Mouse (Mus musculus): ENCODE measurements around the gene Nubp2.

Nubp2 gene

DNA sequence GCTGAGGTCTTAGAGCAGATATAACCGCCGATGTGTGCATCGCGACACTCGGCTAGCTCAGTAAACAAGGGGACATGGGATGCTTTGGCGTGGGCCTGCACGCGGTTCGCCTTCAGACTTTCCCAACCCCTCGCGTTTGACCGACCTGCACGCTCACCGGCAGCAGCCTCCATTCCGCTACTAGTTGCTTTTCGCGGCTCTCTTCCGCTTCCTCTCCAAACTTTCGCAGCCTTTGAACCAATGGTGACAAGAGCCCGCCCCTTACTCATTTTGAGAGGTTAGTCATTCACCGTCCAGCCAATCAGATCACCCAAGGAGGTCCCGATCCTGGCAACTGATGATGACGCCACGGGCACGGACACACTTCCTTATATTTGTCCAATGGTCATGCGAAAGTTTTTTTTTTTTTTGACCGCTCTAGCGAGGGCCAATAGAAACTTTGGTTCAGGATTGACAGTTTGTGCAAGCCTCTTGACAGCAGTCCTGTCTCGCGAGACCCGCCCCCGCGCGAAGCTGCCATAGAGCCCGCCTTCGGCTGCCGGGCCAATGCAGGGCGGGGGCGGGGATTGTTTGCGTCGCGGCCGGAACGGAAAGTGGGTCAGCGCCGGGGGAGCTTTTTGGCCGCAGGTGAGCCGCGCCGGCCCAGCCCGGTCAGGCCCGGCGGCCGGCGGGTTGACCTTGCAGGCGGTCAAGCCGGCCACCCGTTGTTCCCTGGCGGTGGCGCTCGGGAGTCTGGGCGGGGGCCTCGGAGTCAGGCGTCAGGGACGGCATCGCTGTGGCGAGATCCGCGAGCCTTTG is at the start of gene Nubp2, which contains the start of gene Spsb3:
Nubp2 (minus strand) TSS at position 216 of the 798 bp plus-strand sequence.
Spsb3 (plus strand) TSS at position 510 of the 798 bp plus-strand sequence.
- peak; percentile 95 to 98 for DNase-seq (ENCODE audit: low spot score in 2 of 2)

DNA sequence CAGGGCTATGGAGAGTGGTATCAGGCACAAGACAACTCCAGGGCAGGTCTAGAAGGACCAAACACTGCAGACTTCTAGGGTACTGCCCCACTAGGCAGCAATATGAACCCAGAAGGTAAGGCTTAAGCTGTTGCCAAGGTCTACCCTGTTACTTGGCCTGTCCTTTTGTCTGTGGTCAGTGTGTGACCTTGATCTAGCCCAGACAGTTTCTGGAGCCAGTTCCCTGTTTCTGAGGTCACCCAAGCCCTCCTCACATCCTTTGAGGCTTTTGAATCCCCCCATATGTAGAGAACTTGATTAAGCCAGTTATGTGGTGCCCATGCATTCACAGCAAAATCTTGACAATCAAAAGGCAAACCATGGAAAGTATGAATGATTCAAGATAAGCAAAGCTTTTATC is 49.5 kb upstream of the Nubp2 start:
- DNase-seq (ENCODE audit: low spot score in 2 of 2) = no peak

DNA sequence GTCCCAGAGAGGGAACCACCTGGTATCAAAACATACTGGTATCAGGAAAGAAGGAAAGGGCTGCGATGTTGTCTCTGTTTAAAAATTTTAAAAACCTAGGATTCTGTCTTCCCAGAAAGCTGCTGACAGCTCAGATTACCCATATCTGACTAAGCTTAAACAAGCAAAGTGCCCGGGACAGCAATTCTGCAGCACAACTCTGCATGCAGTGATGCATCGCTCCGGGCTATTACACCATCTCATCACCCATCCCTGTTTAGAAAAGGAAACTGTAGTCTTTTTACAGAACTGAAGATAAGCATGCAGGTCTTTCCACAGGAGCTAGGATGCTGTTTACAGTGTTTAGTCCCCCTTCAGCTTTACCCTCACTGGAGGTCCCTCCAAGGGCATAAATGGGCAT is 48.8 kb upstream of the Nubp2 start:
- no peak for DNase-seq (ENCODE audit: low spot score in 2 of 2)

DNA sequence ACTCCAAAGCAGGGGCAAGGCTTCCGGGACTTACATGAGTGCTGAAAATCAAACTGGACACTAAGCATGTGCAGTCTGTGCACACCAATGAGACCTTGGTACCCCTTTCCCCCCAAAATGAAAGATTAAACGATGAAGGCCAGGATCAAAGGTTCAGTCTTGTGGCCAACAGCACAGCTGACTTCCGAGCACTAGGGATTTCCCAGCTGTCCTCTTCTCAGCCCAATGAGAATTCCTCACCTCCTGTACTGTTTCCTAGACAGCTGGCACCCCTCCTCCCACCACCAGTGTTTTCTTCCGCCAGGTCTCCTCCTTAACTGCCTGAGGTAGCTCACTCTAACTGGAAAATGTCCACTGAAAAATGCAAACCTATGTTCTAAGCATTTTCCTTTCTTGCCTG is 47.0 kb upstream of the Nubp2 start:
- DNase-seq (ENCODE audit: low spot score in 2 of 2) = no peak

DNA sequence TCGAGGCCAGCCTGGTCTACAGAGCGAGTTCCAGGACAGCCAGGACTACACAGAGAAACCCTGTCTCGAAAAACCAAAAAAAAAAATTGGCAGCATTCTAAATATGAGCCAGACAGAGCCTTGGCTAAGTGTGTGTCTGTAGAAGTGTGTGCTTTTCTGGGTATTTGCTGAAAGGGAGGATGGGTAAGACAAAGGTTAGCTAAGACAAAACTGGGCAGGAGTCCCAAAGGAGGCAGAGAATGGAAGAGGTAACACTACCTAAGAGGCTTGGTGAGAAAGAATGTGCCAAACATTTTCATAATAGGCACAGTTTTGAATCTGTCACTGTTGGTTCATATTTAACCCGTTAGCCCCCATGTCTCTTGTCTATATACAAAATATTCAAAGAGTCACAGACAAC is 46.3 kb upstream of the Nubp2 start:
- no peak for DNase-seq (ENCODE audit: low spot score in 2 of 2)

DNA sequence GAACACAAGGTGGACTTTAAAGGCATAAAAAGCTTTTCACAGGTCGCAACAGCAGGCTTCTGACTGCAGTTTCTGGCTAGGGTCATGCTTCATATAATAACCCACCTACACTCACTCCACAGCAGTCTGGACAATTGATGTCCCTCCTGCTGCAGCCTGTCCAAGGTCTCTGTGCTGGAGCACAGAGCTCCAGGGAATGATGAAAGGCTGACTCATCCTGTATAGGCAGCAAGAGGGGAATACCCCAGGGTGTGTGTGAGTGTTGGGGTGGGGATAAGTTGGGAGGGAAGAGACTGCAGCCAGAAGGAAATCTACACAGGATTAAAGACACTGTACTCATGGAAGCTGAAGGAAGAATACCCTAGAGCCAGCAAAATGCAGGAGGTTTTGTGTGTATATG is 43.4 kb upstream of the Nubp2 start:
- DNase-seq (ENCODE audit: low spot score in 2 of 2) = no peak

DNA sequence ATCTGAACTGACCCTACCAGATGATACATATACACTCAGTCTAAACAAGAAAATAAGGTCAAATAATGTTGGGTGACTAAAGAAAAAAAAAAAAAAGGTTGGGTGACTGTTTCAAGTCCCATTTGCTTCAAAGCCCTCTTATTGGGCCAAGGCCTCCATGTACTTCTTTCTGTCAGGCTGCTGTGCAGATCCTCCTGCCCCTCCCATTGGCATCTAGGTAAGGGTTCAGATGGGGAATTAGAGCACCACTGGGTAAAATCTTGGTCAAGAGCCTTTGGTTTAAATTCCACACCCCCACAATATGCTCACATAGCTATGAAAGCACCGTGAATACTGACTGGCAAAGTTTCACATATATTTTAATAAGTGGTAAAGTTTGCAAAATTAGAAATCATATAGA is 37.1 kb upstream of the Nubp2 start:
- no peak for DNase-seq (ENCODE audit: low spot score in 2 of 2)

DNA sequence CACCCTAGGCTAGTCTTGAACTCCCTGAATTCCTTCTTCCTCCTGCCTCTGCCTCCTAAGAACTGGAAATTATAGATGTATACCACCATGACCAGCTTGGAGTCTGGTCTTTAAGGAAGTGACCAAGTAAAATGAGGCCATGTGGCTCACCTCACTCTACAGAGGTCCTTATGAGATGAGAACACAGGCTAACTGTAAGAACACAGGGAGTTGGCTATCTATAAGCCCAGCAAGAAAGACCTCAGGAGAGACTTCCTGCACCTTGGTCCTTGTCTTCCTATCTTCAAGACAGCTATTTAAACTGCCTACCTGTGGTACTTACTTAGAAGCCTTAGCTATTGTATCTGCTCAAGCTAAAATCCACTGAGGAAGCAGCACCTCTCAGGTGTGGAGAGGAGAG is 27.8 kb upstream of the Nubp2 start:
- DNase-seq (ENCODE audit: low spot score in 2 of 2) = no peak

DNA sequence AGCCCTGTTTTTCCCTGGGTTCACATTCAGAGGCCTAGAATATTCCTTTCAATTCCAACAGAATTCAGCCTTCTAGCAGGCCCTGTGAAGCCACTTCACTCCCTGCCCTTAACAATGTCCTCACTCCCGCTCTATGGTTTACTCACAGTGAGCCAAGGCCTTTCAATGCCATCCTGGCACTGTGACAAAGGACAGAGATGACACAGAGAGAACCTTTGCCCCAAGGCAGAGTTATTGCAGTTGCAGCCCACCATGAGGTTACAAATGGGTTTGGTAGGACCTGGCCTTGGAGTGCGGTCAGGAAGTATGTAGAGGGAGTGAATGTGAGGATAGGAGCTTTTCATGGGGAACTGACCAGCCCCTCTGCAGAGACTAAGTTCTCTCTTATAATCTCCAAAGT is 21.4 kb upstream of the Nubp2 start:
- DNase-seq (ENCODE audit: low spot score in 2 of 2) = no peak

DNA sequence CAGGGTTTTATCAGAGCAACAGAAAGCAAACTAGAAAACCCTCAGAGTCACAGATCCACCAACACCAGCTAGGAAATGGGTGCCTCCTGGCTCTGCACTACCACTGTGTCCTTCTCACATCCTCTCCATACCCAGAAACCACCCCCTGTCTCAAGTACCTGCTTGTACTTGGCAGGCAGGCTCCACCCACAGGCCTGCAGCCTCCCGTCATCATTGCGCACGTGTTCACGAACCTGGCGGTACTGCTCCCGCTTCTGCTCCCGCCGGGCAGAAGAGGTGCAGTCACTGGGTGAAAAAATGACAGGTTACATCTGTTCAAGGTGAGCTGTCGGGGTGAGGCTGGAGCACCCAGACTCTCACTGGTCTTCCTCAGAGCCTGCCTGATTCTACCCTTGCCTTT is 17.6 kb upstream of the Nubp2 start:
- DNase-seq (ENCODE audit: low spot score in 2 of 2) = no peak

DNA sequence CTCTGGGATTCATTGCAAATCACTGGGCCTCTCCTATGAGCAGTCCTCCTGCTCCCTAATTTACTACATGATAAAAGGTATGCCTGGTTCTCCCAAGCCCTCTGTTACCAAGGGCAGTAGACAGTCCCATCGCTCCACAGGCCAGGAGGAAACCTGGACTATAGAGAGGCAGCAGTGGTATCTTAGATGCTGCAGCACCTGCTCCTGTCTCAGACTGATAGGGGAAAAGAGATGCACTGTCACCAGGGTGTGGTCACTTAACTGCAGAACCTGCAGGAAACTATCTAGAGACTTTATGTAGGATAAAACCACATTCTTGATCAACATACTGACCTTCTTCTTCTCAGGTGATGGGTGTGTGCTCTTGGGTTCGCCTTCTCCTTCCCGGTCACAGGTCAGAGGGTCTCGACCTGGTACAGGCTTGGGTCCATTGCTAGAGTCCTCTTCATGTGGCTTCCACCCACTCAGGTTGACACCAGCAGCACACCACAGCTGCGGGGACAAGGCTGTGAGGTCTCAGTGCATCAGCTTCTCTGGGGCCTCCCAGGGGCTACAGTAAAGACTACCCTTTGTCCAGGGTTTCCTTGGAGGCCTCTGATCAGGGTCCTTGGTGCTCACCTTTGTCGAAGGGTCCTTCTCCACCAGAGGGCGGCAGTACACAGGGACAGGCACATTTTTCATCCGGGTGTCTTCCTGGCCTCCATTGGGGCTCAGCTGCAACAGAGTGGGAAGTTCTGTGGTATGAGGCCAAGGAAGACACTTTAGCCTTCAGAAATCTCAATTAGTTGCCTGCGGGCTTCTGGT is 16.7 kb upstream of the Nubp2 start:
- peak in 1 of 2 experiments; percentile 42 for DNase-seq (ENCODE audit: low spot score in 2 of 2)

DNA sequence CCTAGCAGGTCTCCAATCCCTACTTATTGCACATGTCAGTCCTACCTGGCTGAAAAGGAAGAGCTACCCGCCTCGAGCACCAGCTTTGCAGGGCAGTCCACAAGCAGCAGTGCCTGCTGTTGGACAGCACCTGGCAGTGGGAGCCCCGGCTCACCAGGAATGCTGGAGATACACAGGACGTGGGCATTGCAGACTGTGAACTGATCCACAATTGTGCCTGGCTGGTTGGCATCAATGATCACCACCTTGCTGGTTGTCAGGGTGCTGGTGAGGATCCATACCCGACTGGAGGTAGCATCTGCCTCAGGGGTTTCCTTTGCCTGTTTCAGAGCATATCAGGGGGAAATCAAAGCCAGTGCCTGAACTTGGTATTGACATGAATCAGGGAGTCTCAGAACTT is 16.0 kb upstream of the Nubp2 start:
- no peak for DNase-seq (ENCODE audit: low spot score in 2 of 2)

DNA sequence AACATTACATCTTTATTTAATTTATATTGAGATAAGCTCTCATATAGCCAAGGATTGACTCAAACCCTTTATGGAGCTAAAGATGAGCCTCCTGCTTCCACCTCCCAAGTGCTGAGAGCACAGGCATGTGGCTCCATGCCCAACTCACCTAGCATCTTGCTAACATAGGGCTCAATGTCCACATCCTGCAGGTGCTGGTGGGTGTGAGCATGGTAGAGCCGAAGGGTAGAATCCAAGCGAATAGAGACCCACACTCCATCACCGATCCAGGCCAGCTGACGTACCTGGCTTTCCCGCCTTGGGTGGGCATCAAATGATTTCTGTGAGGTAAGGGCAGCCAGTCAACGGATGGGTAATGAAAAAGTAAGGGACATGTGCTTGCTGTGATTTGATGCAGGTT is 13.9 kb upstream of the Nubp2 start:
- no peak for DNase-seq (ENCODE audit: low spot score in 2 of 2)

DNA sequence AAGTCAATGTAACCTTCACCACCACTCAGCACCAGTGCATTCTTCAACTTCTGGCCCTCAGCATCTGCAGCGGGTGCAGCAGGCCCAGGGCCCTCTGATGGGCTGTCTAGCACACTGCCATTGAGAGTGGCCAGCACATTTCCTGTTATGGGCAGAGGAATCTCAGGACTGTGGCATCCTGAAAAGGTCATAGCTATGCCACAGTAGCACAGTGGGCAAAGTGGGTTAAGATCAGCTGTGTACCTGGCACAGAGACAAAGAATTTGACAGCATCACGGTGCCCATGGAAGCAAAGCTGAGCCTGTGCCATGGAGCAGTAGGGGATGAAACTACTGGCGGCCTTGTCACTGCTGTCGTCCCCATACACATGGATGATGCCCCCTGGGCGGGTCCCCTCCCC is 13.0 kb upstream of the Nubp2 start:
- DNase-seq (ENCODE audit: low spot score in 2 of 2) = no peak

DNA sequence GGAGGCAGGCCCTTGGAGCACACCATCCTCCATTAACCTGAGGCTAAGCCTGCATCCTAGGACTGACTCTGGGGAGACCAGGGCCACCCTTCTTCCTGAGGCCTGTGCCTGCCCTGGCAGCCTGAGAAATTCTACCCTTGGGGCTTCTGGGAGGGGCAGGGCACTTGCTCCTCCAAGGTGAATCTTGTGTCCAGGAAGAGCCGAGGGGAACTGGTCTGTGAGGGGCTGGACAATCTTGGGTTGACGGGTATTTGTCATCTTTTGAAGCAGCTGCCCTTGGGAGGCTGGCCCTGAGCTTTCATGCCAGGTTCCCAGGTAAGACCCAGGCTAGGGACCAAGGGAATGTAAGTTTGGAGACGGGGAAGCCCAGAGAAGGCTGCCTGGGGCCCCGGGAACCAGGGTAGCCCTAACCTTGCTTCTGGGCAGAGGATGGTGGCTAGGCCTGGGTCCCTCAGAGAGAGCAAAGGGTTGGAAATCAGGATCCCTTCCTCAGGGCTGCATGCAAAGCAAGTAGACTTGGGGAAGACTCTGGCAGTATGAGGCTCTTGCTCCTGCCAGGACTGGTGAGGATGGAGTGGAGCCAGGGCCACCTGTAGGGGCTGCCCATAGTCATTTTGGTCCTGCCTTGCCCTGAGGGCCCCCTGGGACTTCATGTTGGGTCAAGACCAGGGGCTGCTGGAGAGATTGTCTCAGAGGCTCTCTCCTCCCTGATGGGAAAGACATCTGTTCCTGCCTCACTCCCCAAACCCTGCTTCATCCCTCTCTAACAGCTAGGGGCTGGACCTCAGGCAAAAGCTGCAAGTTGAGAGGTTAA is 12.1 kb upstream of the Nubp2 start:
- no peak for DNase-seq (ENCODE audit: low spot score in 2 of 2)

DNA sequence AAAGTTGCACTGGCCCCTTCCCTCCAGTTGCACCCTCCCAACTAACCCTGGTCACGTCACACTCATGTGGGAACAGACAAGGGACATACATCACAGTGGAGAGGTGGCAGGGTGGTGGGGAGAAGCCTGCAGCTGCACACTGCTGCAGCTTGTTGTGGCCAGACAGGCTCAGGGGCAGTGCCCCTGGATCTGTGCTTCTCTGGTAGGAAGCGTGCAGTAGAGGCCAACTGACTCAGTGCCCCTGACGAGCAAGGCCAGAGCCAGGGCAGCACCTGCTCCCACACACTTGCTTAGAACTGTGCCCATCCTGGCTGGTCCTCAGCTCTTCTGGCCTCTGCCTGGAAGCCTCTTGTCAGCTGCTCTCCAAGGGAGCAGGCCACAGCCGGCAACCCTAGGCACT is 11.5 kb upstream of the Nubp2 start:
- no peak for DNase-seq (ENCODE audit: low spot score in 2 of 2)

DNA sequence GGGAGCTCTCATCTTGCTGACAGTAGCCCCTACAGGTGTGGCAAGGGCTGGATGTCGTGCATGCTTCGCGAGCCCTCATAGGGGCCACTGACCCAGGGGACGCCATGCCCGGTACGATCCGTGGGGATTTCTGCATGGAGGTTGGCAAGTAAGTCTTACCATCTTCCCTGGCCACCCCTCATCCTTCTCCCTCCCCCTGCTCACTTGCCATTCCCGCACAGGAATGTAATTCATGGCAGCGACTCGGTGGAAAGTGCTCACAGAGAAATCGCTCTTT is 10.8 kb upstream of the Nubp2 start:
- no peak for DNase-seq (ENCODE audit: low spot score in 2 of 2)

DNA sequence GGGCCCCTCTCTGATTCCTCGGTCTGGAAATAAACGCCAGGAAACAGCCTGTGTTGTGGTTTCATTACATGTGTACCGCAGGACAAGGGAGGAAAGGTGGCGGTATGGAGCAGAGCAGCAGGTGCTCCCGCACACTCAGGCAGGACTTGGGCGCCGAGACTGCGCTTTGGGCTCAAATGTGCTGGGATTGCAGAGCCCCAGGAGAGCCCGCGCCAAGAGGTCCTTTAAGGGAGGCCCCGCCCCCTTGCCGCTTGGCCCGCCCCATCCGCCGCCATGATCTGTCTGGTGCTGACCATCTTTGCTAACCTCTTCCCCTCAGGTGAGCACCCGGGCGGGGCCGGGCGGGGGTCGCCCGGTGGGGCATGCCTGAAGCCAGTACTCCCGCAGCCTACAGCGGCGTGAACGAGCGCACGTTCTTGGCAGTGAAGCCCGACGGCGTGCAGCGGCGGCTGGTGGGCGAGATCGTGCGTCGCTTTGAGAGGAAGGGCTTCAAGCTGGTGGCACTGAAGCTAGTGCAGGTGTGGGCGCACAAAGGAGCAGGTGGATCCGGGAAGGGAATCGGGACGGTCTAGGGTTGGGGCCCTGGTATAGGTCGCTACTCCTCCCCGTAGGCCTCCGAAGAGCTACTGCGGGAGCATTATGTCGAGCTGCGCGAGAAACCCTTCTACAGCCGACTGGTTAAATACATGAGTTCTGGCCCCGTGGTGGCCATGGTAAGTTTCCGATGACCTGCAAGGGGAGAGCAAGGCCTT is 10.3 kb upstream of the Nubp2 start, which contains the start of gene Nme3:
Nme3 (plus strand) TSS at position 260 of the 752 bp plus-strand sequence.
- DNase-seq (ENCODE audit: low spot score in 2 of 2) = peak; percentile 62 to 67

DNA sequence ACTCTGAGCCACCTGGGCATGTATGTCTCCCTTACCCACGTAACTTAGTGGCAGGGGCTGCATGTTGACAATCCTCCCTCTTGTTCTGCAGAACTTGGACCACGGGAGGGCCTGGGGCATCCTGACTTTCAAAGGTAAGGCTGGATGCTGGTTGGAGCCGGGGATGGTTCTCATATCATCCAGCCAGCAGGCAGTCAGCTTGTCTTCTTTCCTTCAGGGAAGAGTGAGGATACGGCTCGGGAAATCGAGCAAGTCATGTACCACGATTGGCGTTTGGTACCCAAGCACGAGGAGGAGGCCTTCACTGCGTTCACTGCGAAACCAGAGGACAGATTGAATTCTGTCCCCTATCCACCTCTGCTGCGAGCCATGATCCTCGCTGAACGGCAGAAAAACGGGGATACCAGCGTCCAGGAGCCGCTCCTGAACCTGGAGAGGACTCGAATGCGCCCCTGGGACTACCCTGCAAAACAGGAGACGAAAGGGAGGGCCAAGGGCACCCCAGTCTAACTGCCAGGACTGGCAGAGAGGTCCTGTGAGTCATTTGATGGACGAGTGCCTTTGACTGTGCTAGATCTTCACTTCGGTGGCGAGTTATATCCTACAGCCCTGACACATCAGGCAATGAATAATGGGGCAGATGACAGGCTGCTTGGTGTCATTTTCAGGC is 9.6 kb upstream of the Nubp2 start:
- no peak for DNase-seq (ENCODE audit: low spot score in 2 of 2)

DNA sequence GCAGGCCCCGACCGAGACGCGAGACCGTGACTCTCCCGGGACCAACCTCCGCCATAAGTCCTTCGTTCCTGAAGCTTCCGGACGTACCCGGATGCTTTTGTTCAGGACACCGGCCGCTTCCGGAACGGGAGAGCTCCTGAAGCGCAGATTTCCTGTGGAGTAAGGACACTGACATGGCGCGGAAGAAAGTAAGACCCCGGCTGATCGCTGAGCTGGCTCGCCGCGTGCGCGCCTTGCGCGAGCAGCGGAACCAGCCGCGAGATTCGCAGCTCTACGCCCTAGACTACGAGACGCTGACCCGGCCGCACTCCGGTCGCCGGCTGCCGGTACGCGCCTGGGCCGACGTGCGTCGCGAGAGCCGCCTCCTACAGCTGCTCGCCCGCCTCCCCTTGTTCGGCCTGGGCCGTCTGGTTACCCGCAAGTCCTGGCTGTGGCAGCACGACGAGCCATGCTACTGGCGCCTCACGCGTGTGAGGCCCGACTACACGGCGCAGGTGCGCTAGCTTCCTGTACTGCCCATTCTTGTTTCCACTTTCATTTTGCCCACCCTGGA is 8.9 kb upstream of the Nubp2 start, which contains the start of the genes Eme2 and Mrps34:
Eme2 (minus strand) TSS at position 93 of the 553 bp plus-strand sequence.
Mrps34 (plus strand) TSS at position 122 of the 553 bp plus-strand sequence.
- DNase-seq (ENCODE audit: low spot score in 2 of 2) = peak; percentile 61 to 65

Data from thymus, postnatal 10 days (tissue).